In genomic region chr12:40659689-40660088, GRCm38 (mm10) we compare ENCODE assay signal across 12 mouse cellular contexts.
DNase-seq lines count a peak whose midpoint lies in the region; ATAC-seq and TF ChIP-seq lines count a peak whose summit lies in the region.
"Had no signal": no experiment of that assay in that cellular context is flagged by ENCODE, and none has a peak within 500 bp of the region (broad histone marks: within the 10 kb centered on the region; RNA-seq: fewer than 3 reads in every experiment).

No protein-coding gene starts in this region.

- no peaks in the 10 kb centered on the region for H3K4me1 ChIP-seq in embryonic facial prominence, embryonic 11.5 days (ENCODE audit: control insufficient read depth, insufficient read depth, low read length)
- 0 out of 2 replicates have a peak, but pooled peaks cover 3% of the 10 kb centered on the region for H3K4me1 ChIP-seq in embryonic facial prominence, embryonic 10.5 days
- H3K4me1 ChIP-seq in kidney, embryonic 15.5 days: no peaks in the 10 kb centered on the region
- H3K4me1 ChIP-seq in lung, embryonic 16.5 days (replicated peaks; ENCODE audit: control insufficient read depth, insufficient read depth, low read length): peaks cover 4% of the 10 kb centered on the region; the same call in 1 of the 2 replicates
- H3K4me1 ChIP-seq: liver, embryonic 12.5 days had no signal

- intact Hi-C loops in left cerebral cortex, postnatal 25 days (cut with DNase I): no loop called here

- no peak for ATAC-seq in embryonic facial prominence, embryonic 11.5 days (replicated peaks; ENCODE audit: insufficient number of reproducible peaks, low FRiP score, low TSS enrichment, low read depth)
- no peak for ATAC-seq in kidney, embryonic 15.5 days (replicated peaks; ENCODE audit: low FRiP score)
- ATAC-seq in lung, embryonic 16.5 days (ENCODE audit: low read depth): peak; percentile 76
- ATAC-seq: intestine, embryonic 16.5 days; liver, embryonic 12.5 days had no signal

- no peak overlapping the region for H3K4me2 ChIP-seq in embryonic facial prominence, embryonic 11.5 days (ENCODE audit: low read depth, low read length)
- H3K4me2 ChIP-seq in kidney, embryonic 15.5 days: no peak overlapping the region
- no peak overlapping the region for H3K4me2 ChIP-seq in lung, embryonic 16.5 days (ENCODE audit: low read depth, low read length)
- H3K4me2 ChIP-seq: liver, embryonic 12.5 days; neural tube, embryonic 13.5 days had no signal

- no peak overlapping the region for H3K4me3 ChIP-seq in embryonic facial prominence, embryonic 11.5 days (ENCODE audit: low read depth, low read length)
- no peak overlapping the region for H3K4me3 ChIP-seq in embryonic facial prominence, embryonic 10.5 days
- no peak overlapping the region for H3K4me3 ChIP-seq in kidney, embryonic 15.5 days (replicated peaks)
- H3K4me3 ChIP-seq in lung, embryonic 16.5 days (ENCODE audit: low read length): no peak overlapping the region
- H3K4me3 ChIP-seq: liver, embryonic 12.5 days; neural tube, embryonic 13.5 days had no signal

- no peak overlapping the region for H3K9ac ChIP-seq in embryonic facial prominence, embryonic 11.5 days (replicated peaks; ENCODE audit: low read length)
- H3K9ac ChIP-seq in kidney, embryonic 15.5 days: no peak overlapping the region
- no peak overlapping the region for H3K9ac ChIP-seq in lung, embryonic 16.5 days (ENCODE audit: low read length)
- H3K9ac ChIP-seq: liver, embryonic 12.5 days; neural tube, embryonic 13.5 days had no signal

- no peaks in the 10 kb centered on the region for H3K27me3 ChIP-seq in embryonic facial prominence, embryonic 11.5 days (ENCODE audit: control insufficient read depth, insufficient read depth, low read length)
- H3K27me3 ChIP-seq in embryonic facial prominence, embryonic 10.5 days (replicated peaks; ENCODE audit: low read depth, poor library complexity, severe bottlenecking): no peaks in the 10 kb centered on the region
- H3K27me3 ChIP-seq in kidney, embryonic 15.5 days: no peaks in the 10 kb centered on the region
- H3K27me3 ChIP-seq in lung, embryonic 16.5 days (ENCODE audit: control insufficient read depth, insufficient read depth, low read depth, low read length): no peaks in the 10 kb centered on the region
- H3K27me3 ChIP-seq: liver, embryonic 12.5 days; neural tube, embryonic 13.5 days had no signal

- no peaks in the 10 kb centered on the region for H3K36me3 ChIP-seq in embryonic facial prominence, embryonic 11.5 days (replicated peaks; ENCODE audit: control insufficient read depth, insufficient read depth, low read depth, low read length)
- no peaks in the 10 kb centered on the region for H3K36me3 ChIP-seq in embryonic facial prominence, embryonic 10.5 days (replicated peaks)
- H3K36me3 ChIP-seq in kidney, embryonic 15.5 days: no peaks in the 10 kb centered on the region
- no peaks in the 10 kb centered on the region for H3K36me3 ChIP-seq in lung, embryonic 16.5 days (ENCODE audit: control insufficient read depth, insufficient read depth, low read length)
- H3K36me3 ChIP-seq: liver, embryonic 12.5 days had no signal

- H3K9me3 ChIP-seq in embryonic facial prominence, embryonic 11.5 days (replicated peaks; ENCODE audit: control insufficient read depth, low read length): no peaks in the 10 kb centered on the region
- H3K9me3 ChIP-seq in embryonic facial prominence, embryonic 10.5 days: no peaks in the 10 kb centered on the region
- no peaks in the 10 kb centered on the region for H3K9me3 ChIP-seq in kidney, embryonic 15.5 days (replicated peaks)
- H3K9me3 ChIP-seq in lung, embryonic 16.5 days (ENCODE audit: control insufficient read depth, low read length): no peaks in the 10 kb centered on the region
- H3K9me3 ChIP-seq: liver, embryonic 12.5 days; neural tube, embryonic 13.5 days had no signal

- DNase-seq in embryonic facial prominence, embryonic 11.5 days (ENCODE audit: low spot score): peak; percentile 14
- DNase-seq in embryonic facial prominence, embryonic 10.5 days (ENCODE audit: low spot score): no peak
- DNase-seq in kidney, adult 11 months: peak; percentile 4
- peak; percentile 22 for DNase-seq in brain, embryonic 14.5 days (ENCODE audit: low read depth)
- DNase-seq in left cerebral cortex, postnatal 25 days (ENCODE audit: low spot score in 2 of 2): no peak
- no peak for DNase-seq in urinary bladder, postnatal 25 days (ENCODE audit: low spot score)
- DNase-seq: thymus, postnatal 14 days had no signal

- H3K27ac ChIP-seq in embryonic facial prominence, embryonic 11.5 days (replicated peaks; ENCODE audit: low read depth, low read length): no peak overlapping the region
- no peak overlapping the region for H3K27ac ChIP-seq in embryonic facial prominence, embryonic 10.5 days (replicated peaks)
- no peak overlapping the region for H3K27ac ChIP-seq in kidney, embryonic 15.5 days
- H3K27ac ChIP-seq in lung, embryonic 16.5 days (ENCODE audit: low read length): no peak overlapping the region
- H3K27ac ChIP-seq: liver, embryonic 12.5 days; neural tube, embryonic 13.5 days had no signal

- WGBS in embryonic facial prominence, embryonic 11.5 days: 79% methylated on average over 6 of the region's 6 CpGs
- WGBS in embryonic facial prominence, embryonic 10.5 days: 86% methylated on average over 6 of the region's 6 CpGs
- 59% methylated on average over 6 of the region's 6 CpGs for WGBS in kidney, embryonic 15.5 days
- 35% methylated on average over 6 of the region's 6 CpGs for WGBS in lung, embryonic 16.5 days

- TF ChIP-seq CTCF in brain, embryonic 14.5 days (IDR thresholded peaks at IDR 0.05; ENCODE audit: borderline replicate concordance, extremely low read depth, insufficient read depth, insufficient read length): no peak

- no peak for TF ChIP-seq POLR2A in brain, embryonic 14.5 days (IDR thresholded peaks at IDR 0.05; ENCODE audit: borderline replicate concordance, extremely low read depth, insufficient read depth, insufficient read length, poor library complexity, severe bottlenecking)

Comparison
In these comparisons a context has a peak if more than half of its experiments do, and no peak if none do; other contexts are left out.
1. DNase-seq: peak in embryonic facial prominence, embryonic 11.5 days (single experiment), kidney, adult 11 months (single experiment) and brain, embryonic 14.5 days (single experiment); none in embryonic facial prominence, embryonic 10.5 days (single experiment), left cerebral cortex, postnatal 25 days (0 of 2) and urinary bladder, postnatal 25 days (single experiment).